Mouse (Mus musculus): ENCODE measurements around the gene Gm20809. TPM values are rescaled to one million over a fixed set of nuclear protein-coding genes. Genes with fewer than 3 reads are reported as not detected.
"Not testable (repeated sequence)": the region's sequence is repeated elsewhere in the genome, so short reads cannot be mapped to it uniquely, and the experiment has no call there.

Gene Gm20809
- not detected in 2 replicates for polyA plus RNA-seq (2015; fragmentation: Nextera tagmentation; extraction: Ambion mirVana)

GRCm38 (mm10) chrY:24454757-24455156 is at the start of gene Gm20809:
Gene Gm20809 (plus strand): TSS chrY:24455057.
- H3K27me3 ChIP-seq (replicated peaks); H3K36me3 ChIP-seq; ATAC-seq; H3K4me2 ChIP-seq (replicated peaks); H3K9me3 ChIP-seq; H3K4me1 ChIP-seq (replicated peaks); H3K27ac ChIP-seq; H3K9ac ChIP-seq; H3K4me3 ChIP-seq (replicated peaks): not testable (repeated sequence)
- no CpG with 5 or more reads among the region's 3 CpGs for WGBS
